Comparison of ENCODE assay signal across 12 mouse cellular contexts in the genomic region with DNA sequence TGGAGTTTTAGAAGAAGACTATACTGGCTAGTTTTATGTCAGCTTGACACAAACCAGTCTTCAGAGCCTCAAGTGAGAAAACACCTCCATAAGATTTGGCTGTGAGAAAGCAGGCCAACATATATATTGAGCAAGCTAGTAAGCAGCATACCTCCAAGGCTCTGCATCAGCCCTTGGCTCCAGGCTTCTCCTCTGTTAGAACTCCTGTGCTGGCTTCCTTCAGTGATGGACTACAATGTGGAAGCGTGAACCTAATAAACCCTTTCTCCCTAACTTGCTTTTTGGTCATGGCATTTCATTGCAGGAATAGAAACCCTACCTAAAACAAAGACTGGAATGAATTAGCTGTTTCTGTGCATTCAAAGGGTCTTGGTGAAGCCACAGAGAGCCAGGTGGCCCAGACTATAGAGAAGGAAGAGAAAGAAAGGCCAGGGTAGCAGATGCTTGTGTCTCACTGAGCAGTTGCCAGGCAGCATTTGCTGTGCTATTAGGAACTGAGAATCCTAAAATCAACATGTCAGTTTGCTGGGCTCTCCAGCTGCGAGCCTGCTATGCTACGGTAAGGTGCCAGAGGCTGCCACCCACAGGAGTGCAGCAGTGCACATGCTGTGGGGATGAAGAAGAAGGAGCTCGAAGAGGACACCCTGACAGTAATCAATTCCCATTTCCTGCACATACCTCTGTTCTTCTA. TPM values are rescaled to one million over a fixed set of nuclear protein-coding genes. Genes with fewer than 3 reads are reported as not detected.
DNase-seq lines count a peak whose midpoint lies in the region; ATAC-seq and TF ChIP-seq lines count a peak whose summit lies in the region.
"Had no signal": no experiment of that assay in that cellular context is flagged by ENCODE, and none has a peak within 500 bp of the region (broad histone marks: within the 10 kb centered on the region; RNA-seq: fewer than 3 reads in every experiment).

No protein-coding gene starts in this region.

- TF ChIP-seq CTCF in layer of hippocampus, adult 2 months (conservative IDR thresholded peaks at IDR 0.05) = peak; percentile 22; the same call in 1 of the 2 replicates

- H3K27me3 ChIP-seq in neural tube, embryonic 13.5 days = no peaks in the 10 kb centered on the region
- H3K27me3 ChIP-seq: heart, embryonic 15.5 days; liver, embryonic 13.5 days had no signal

- no peaks in the 10 kb centered on the region for H3K9me3 ChIP-seq in neural tube, embryonic 13.5 days
- H3K9me3 ChIP-seq: heart, embryonic 15.5 days; liver, embryonic 13.5 days had no signal

- ATAC-seq in neural tube, embryonic 13.5 days (ENCODE audit: low read depth) = peak; percentile 87
- no peak for ATAC-seq in monocyte, adult 5-6 weeks (replicated peaks; ENCODE audit: insufficient number of reproducible peaks, low FRiP score, low TSS enrichment, poor library complexity, severe bottlenecking)

- peaks cover 13% of the 10 kb centered on the region for H3K4me1 ChIP-seq in neural tube, embryonic 13.5 days (replicated peaks)
- H3K4me1 ChIP-seq: liver, embryonic 13.5 days had no signal

- H3K4me3 ChIP-seq in layer of hippocampus, adult 2 months = no peak overlapping the region
- H3K4me3 ChIP-seq in neural tube, embryonic 13.5 days = no peak overlapping the region
- H3K4me3 ChIP-seq: erythroblast, embryonic 14.5 days; heart, embryonic 15.5 days; liver, embryonic 13.5 days had no signal

- no peaks in the 10 kb centered on the region for H3K36me3 ChIP-seq in neural tube, embryonic 13.5 days
- H3K36me3 ChIP-seq: heart, embryonic 15.5 days; liver, embryonic 13.5 days had no signal

- WGBS in neural tube, embryonic 13.5 days = 26% methylated on average over 4 of the region's 4 CpGs

- DNase-seq in layer of hippocampus, adult 18-20 months (ENCODE audit: low spot score in 2 of 2) = peak; percentile 28 to 40
- DNase-seq in layer of hippocampus, postnatal 25 days (ENCODE audit: extremely low spot score in 1 of 2, low spot score in 1 of 2) = no peak
- peak; percentile 35 for DNase-seq in embryo, embryonic 10.5 days (ENCODE audit: low spot score)
- peak in 1 of 2 experiments; percentile 16 for DNase-seq in layer of hippocampus, adult 2 months (ENCODE audit: low spot score in 2 of 2)
- DNase-seq in gastrocnemius, postnatal 25 days = no peak
- DNase-seq in urinary bladder, adult 2 months (ENCODE audit: low spot score) = no peak
- DNase-seq: kidney, postnatal 4 days; liver, embryonic 13.5 days had no signal

- peak overlapping the region; percentile 46; the same call in 1 of the 2 replicates for H3K27ac ChIP-seq in layer of hippocampus, adult 2 months
- H3K27ac ChIP-seq in neural tube, embryonic 13.5 days (replicated peaks) = peak overlapping the region; percentile 54
- H3K27ac ChIP-seq: heart, embryonic 15.5 days; liver, embryonic 13.5 days had no signal

- no peak overlapping the region for H3K4me2 ChIP-seq in neural tube, embryonic 13.5 days
- H3K4me2 ChIP-seq: heart, embryonic 15.5 days; liver, embryonic 13.5 days had no signal

- H3K9ac ChIP-seq in neural tube, embryonic 13.5 days = no peak overlapping the region
- H3K9ac ChIP-seq: heart, embryonic 15.5 days; liver, embryonic 13.5 days had no signal

RNA-seq across cellular contexts. Expression of gene Fbxo48, which starts 9.9 kb away (rescaled TPM):
- 1 to 10 TPM; 1.6 to 2.2 TPM for total RNA-seq in layer of hippocampus, adult 18-20 months (2021)
- 1 to 10 TPM in 1 of 2 experiments, under 1 TPM in 1; 0.86 to 1.9 TPM for total RNA-seq in layer of hippocampus, postnatal 25 days (2021)
- total RNA-seq in layer of hippocampus, adult 2 months (2021) = 1 to 10 TPM; 1.7 to 2.7 TPM
- 0.40 and 0.88 TPM in 2 replicates for polyA plus RNA-seq in neural tube, embryonic 13.5 days (2015; fragmentation: Nextera tagmentation; extraction: Ambion mirVana)
- total RNA-seq in gastrocnemius, postnatal 25 days (2021) = under 1 TPM in 1 of 2 experiments, not detected in 1; 0.13 TPM
- 0.35 and 0.81 TPM in 2 replicates for polyA plus RNA-seq in urinary bladder, adult 2 months (2012; rRNA removed)
- total RNA-seq in monocyte, adult 5-6 weeks (2017) = 0.32 to 5.6 TPM (median 3.6 TPM) in 3 replicates

Comparison
In these comparisons a context has a peak if more than half of its experiments do, and no peak if none do; other contexts are left out.
1. DNase-seq: peak in layer of hippocampus, adult 18-20 months (2 of 2) and embryo, embryonic 10.5 days (single experiment); none in layer of hippocampus, postnatal 25 days (0 of 2), gastrocnemius, postnatal 25 days (single experiment) and urinary bladder, adult 2 months (single experiment).